Mouse (Mus musculus): ENCODE measurements around the gene Olfr456.

DNA sequence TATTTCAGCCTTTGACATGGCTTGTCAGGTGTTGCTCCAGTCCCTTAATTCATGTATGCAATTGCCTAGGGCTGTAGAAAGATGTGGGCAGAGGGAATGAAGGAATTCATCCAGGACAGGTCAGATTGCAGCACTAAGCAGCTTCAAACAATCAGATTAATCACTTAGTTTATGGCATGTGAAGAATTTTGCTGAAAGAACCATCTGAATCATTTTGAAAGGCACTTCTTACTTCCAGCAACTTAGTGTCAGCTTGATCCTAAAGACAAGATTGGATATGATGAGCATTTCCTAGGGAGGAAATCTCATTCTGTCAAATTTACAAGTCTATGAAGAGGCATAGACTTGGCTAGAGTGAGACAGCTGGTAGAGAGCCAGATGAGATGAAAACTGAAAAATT is 22.3 kb upstream of the Olfr456 start:
- no peak for TF ChIP-seq CTCF (IDR thresholded peaks at IDR 0.05; ENCODE audit: control insufficient read depth, insufficient read depth, insufficient read length)
- TF ChIP-seq MAX (IDR thresholded peaks at IDR 0.05): no peak
- TF ChIP-seq CEBPB (IDR thresholded peaks at IDR 0.05; ENCODE audit: low read depth): no peak
- TF ChIP-seq USF1 (IDR thresholded peaks at IDR 0.05; ENCODE audit: low read depth): no peak
- no peak for TF ChIP-seq MYOD1 (IDR thresholded peaks at IDR 0.05; ENCODE audit: control insufficient read depth, insufficient read length, low read depth)
- TF ChIP-seq MYOG (IDR thresholded peaks at IDR 0.05; ENCODE audit: control insufficient read depth, extremely low read depth, insufficient read length): no peak
- no peak for TF ChIP-seq FOSL1 (IDR thresholded peaks at IDR 0.05; ENCODE audit: insufficient read depth, low read length, poor library complexity, severe bottlenecking)

All from C2C12 (cell line).